Mouse (Mus musculus): ENCODE results near the gene Pex3.

GRCm38 (mm10) chr10:13502371-13502770 lies 50.6 kb downstream of the Pex3 start:
- TF ChIP-seq POLR2A (IDR thresholded peaks at IDR 0.05; ENCODE audit: control insufficient read depth, low read depth, low read length), result no peak
- TF ChIP-seq CTCF (IDR thresholded peaks at IDR 0.05; ENCODE audit: control insufficient read depth, insufficient read depth, insufficient replicate concordance, low read depth, low read length), result no peak
